Mouse (Mus musculus) thymus, adult 2 months (tissue): Measurements from ENCODE around the gene Klc3.

Source experiments
- CTCF ChIP-seq: fragments of 200-500 bp; IDR thresholded peaks from 2 replicates; pipeline ENCODE4 v1.5.1; 2012; ENCODE audit warnings: mild to moderate bottlenecking, control low read depth, low read length, moderate library complexity, borderline replicate concordance; ENCODE audit not compliant: control insufficient read depth, poor library complexity, insufficient read depth; ENCODE audit errors: extremely low read depth
- POLR2A ChIP-seq: fragments of 200-500 bp; IDR thresholded peaks from 2 replicates; pipeline ENCODE4 v1.6.1; 2012; ENCODE audit warnings: mild to moderate bottlenecking, low read length, control low read depth, moderate library complexity; ENCODE audit not compliant: control insufficient read depth, poor library complexity, insufficient read depth; ENCODE audit errors: extremely low read depth

- TF ChIP-seq CTCF (no peak), POLR2A (no peak)
Measured at GRCm38 (mm10) chr7:19409753-19410152, 5.8 kb upstream of the Klc3 start.
